Mouse (Mus musculus) small intestine, adult 2 months (tissue): ENCODE data around the gene Tspan13. TPM values are rescaled to one million over a fixed set of nuclear protein-coding genes. Genes with fewer than 3 reads are reported as not detected.

ENCODE experiments used
- H3K27ac ChIP-seq: fragments of 200-500 bp; 2 replicates; pipeline ENCODE4 v1.5.1; 2012; ENCODE audit warnings: low read depth, low read length, control low read depth, inconsistent platforms; ENCODE audit not compliant: insufficient read depth
- H3K27me3 ChIP-seq: fragments of 200-500 bp; 2 replicates; pipeline ENCODE4 v1.6.1; 2012; ENCODE audit warnings: mild to moderate bottlenecking, moderate library complexity, low read length, inconsistent platforms; ENCODE audit not compliant: control insufficient read depth, insufficient read depth
- H3K36me3 ChIP-seq: fragments of 200-500 bp; 2 replicates; pipeline ENCODE4 v1.6.1; 2012; ENCODE audit warnings: mild to moderate bottlenecking, low read length, control low read depth, inconsistent platforms; ENCODE audit not compliant: control insufficient read depth, insufficient read depth
- H3K4me1 ChIP-seq: fragments of 200-500 bp; 2 replicates; pipeline ENCODE4 v1.6.1; 2012; ENCODE audit warnings: low read length, inconsistent platforms, mixed read lengths; ENCODE audit not compliant: control insufficient read depth, insufficient read depth, insufficient read length
- H3K4me3 ChIP-seq: fragments of 200-500 bp; 2 replicates; pipeline ENCODE4 v1.5.1; 2012; ENCODE audit warnings: low read depth, mild to moderate bottlenecking, control low read depth, inconsistent platforms, low read length, moderate library complexity
- CTCF ChIP-seq: fragments of 200-500 bp; IDR thresholded peaks from 2 replicates; pipeline ENCODE4 v1.5.1; 2012; ENCODE audit warnings: low read depth, mild to moderate bottlenecking, control low read depth, inconsistent platforms, low read length, moderate library complexity, mixed read lengths; ENCODE audit not compliant: insufficient replicate concordance, insufficient read length; ENCODE audit errors: extremely low read depth
- POLR2A ChIP-seq: fragments of 200-500 bp; IDR thresholded peaks from 2 replicates; pipeline ENCODE4 v1.6.1; 2012; ENCODE audit warnings: low read depth, mild to moderate bottlenecking, control low read depth, inconsistent platforms, low read length, moderate library complexity
- WGBS: fragments of 180-500 bp; shearing (Covaris S2); methylation state at CpG from one replicate; pipeline ENCODE4 v1.1.7; 2018; 5-methylcytosine and 5-hydroxymethylcytosine counted together
- polyA plus RNA-seq: library from polyadenylated mRNA; depleted of rRNA; stranded (reverse); fragments of >200 nt; gene quantifications from 2 replicates; pipeline ENCODE4 v1.2.3, GENCODE M21; 2012

Gene Tspan13
- polyA plus RNA-seq, 1 experiment: 679 TPM

DNA sequence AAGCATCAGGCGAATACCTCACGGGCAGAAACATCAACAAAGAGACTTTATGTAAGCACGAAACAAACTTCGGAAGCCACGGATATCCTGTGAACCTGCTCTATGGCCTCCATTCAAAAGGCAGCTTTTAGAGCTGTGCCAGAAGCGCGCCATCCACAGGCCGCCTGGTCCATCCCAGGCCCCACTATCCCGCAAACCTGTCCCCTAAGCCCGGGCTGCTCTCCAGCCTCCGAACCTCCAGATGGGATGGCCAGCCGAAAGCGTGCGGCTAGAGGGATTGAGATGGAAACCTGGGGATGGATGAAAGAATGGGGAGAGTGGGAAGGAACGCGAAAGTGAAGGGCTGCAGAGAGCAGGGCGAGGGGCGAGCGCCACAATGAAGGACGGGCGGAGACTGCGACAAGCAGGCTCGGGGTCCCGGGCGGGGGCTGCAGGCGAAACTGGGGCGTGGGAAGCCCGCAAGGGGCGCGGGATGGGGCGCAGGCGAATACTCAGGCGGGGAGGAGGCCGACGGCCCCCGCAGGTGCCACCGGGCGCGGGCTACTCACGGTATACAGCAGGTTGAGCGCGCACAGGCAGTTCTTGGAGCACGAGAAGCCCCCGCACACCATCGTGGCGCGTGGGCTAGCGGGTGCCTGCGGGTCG, 475 bp downstream of the Tspan13 start:
- Histone ChIP-seq H3K4me3 (peak overlapping the region; percentile 95), H3K36me3 (no peaks in the 10 kb centered on the region), H3K4me1 (peaks cover 4% of the 10 kb centered on the region), H3K27ac (peak overlapping the region; percentile 76), H3K27me3 (no peaks in the 10 kb centered on the region)
- WGBS: under 1% methylated on average over 50 of the region's 50 CpGs
- TF ChIP-seq CTCF (peak; percentile 31; the same call in 1 of the 2 replicates), POLR2A (no peak)

DNA sequence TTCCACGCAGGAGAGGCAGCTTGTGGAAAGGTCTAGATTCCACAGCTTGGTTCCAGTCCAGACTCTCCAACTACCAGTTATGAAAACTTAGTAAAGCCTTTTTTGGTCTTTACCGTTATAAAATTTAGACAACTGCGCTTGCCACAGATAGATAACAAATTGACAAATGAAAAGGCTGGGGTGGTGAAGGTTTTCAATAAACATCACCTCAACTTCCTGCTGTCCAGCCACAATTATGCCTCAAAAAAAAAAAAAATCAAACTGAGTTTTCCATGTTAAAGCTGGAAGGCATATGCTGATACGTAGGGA, 1.1 kb downstream of the Tspan13 start:
- WGBS: 47% methylated on average over 4 of the region's 4 CpGs
- H3K4me3 ChIP-seq: peak overlapping the region; percentile 48
- no peaks in the 10 kb centered on the region for H3K36me3 ChIP-seq
- no peak for TF ChIP-seq POLR2A
- no peak for TF ChIP-seq CTCF
- peak overlapping the region; percentile 74 for H3K27ac ChIP-seq
- H3K27me3 ChIP-seq: no peaks in the 10 kb centered on the region
- H3K4me1 ChIP-seq: peaks cover 6% of the 10 kb centered on the region

DNA sequence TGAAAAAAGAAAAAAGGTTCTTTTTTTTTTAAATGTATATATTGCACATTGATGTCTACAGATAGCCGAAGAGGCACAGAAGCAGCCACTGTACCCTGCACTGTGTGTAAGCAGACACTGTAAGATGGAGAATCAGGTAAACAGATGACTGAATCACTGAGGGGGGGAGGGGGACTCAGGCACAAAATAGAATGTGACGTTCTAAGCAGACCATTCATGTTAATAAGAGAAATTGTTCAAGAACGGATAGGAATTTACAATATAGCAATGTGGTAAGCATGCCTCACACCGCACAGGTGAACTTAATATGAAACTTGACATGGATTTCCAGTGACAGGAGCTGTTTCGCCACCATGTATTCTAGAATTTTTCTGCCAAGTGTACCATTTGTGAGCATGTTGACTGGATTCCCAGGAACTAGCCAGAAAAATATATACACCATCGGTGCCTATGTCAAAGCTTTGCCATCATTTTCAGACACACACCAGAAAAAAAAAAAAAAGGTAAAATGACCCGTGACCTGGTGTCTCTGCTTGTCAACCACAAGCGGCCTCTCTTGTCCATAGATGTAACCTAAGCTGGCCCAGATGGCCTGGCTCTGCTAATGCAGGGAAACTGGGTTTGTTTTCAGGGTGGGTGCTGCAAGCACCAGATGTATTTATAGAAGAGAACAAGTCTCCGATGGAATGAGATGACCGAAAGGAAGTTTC, 1.6 kb downstream of the Tspan13 start:
- peak overlapping the region; percentile 74 for H3K27ac ChIP-seq
- H3K4me3 ChIP-seq: peak overlapping the region; percentile 48
- no peaks in the 10 kb centered on the region for H3K27me3 ChIP-seq
- no peak for TF ChIP-seq CTCF
- TF ChIP-seq POLR2A: no peak
- H3K36me3 ChIP-seq: no peaks in the 10 kb centered on the region
- 66% methylated on average over 10 of the region's 10 CpGs for WGBS
- peaks cover 6% of the 10 kb centered on the region for H3K4me1 ChIP-seq

DNA sequence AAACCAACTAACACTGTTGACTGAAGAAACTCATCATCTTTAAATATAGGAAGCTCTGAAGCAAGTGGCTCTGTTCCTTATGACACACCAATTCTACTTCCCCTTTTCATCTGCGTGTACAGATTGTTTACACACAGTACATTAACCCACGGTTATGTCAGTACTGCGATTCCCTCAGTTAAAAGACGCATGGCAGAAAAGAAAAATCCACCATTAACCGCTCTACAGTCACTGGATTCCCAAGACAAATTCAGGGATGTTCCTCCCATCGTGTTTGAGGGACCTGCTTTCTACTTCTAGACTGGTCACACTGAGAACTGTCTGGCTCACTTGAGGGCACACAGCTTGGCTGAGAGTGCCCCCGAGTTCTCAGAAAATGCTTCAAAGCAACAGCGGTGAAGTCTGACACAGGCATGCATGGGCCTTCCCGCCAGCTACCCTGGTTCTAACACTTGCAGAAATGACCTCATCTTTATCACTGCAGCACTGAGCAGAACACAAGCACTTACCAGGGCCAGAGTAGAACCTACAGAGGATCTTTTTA, 2.7 kb downstream of the Tspan13 start:
- no peak for TF ChIP-seq POLR2A
- TF ChIP-seq CTCF: no peak
- H3K27ac ChIP-seq: peak overlapping the region; percentile 83
- H3K27me3 ChIP-seq: no peaks in the 10 kb centered on the region
- peaks cover 6% of the 10 kb centered on the region for H3K4me1 ChIP-seq
- no peaks in the 10 kb centered on the region for H3K36me3 ChIP-seq
- WGBS: 67% methylated on average over 9 of the region's 9 CpGs
- H3K4me3 ChIP-seq: peak overlapping the region; percentile 22

DNA sequence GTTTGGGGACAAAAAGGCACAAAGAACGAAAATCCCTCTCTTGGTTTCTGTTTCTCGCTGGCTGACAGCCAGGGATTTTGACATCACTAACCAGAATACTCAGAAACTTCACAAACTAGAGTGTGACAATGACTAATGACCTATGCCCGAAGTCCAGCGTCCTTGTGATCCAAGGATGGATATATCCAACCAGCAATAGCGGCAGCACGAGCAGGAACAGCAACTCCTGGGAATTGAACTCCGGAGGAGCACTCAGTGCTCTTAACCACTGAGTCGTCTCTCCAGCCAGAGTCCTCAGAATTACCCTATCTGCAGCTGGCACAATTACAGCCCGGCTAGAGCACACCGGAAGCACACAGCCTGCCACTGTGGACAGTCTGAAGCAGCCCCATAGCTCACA, 5.5 kb downstream of the Tspan13 start:
- Histone ChIP-seq H3K36me3 (no peaks in the 10 kb centered on the region), H3K4me1 (peaks cover 6% of the 10 kb centered on the region), H3K27me3 (no peaks in the 10 kb centered on the region), H3K4me3 (peak overlapping the region; percentile 43), H3K27ac (peak overlapping the region; percentile 75)
- TF ChIP-seq CTCF (no peak), POLR2A (no peak)
- WGBS: 16% methylated on average over 10 of the region's 10 CpGs

DNA sequence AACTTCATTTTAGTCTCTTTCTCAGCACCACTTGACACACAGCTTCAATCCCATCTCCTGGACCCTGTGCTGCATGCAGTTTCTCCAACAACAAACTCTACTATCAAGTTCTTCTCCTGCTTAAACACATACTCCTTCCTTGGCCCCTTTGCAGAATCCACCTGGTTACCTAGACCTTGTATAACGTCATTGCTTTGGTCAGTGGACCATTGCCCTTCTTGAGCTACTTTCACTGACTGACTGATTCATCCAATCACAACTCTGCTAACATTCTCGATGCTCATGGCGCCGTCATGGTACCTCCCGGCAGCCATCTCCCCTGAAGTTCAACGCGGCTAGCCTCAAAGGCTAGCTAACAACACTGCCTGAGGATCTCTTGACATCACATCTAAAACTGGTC, 6.2 kb downstream of the Tspan13 start:
- WGBS: 95% methylated on average over 7 of the region's 7 CpGs
- no peaks in the 10 kb centered on the region for H3K36me3 ChIP-seq
- no peak overlapping the region for H3K4me3 ChIP-seq
- H3K27ac ChIP-seq: peak overlapping the region; percentile 75; the same call in 1 of the 2 replicates
- H3K27me3 ChIP-seq: no peaks in the 10 kb centered on the region
- no peak for TF ChIP-seq POLR2A
- no peak for TF ChIP-seq CTCF
- H3K4me1 ChIP-seq: peaks cover 6% of the 10 kb centered on the region

DNA sequence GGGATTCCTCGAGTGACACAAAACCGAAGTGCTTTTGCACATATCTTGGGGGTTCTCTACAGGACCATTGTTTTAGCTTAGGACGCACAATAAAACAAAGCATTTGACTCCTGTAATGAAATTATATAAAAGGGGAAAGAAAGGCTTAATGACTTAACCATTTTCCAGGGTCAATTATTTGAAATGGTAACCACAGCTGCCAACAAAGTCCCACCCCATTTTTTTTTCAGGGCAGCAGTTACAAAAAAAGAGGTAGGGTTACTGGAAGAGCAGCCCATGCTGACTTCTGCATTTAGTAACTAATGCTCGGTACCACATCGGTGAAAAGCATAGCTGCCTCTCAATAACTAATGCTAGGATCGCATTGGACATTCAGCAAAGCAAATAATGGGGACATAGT, 6.8 kb downstream of the Tspan13 start:
- H3K27me3 ChIP-seq: no peaks in the 10 kb centered on the region
- 90% methylated on average over 6 of the region's 6 CpGs for WGBS
- no peak overlapping the region for H3K4me3 ChIP-seq
- peaks cover 8% of the 10 kb centered on the region for H3K4me1 ChIP-seq
- no peaks in the 10 kb centered on the region for H3K36me3 ChIP-seq
- TF ChIP-seq POLR2A (no peak), CTCF (no peak)
- no peak overlapping the region for H3K27ac ChIP-seq
